Mouse (Mus musculus) left cerebral cortex, adult 8-10 months (tissue): ENCODE measurements at regions not wholly inside any gene's neighbourhood (a gene's known extent, or its start where the extent isn't known, plus 50 kb on each side); places are given as distances from the start of the nearest gene placed in this dataset.

Experiments used
- DNase-seq, 2 experiments: peaks; one replicate each; pipeline ENCODE4 v3.0.0; 2022; ENCODE audit warnings: low spot score in 2 of 2

GRCm38 (mm10) chr13:28583617-28584016 is 326.3 kb downstream of the Gm11361 start:
- no peak for DNase-seq

- DNase-seq = no peak
These were observed 318.0 kb downstream of the Gm11361 start for GRCm38 (mm10) chr13:28575202-28575851.

GRCm38 (mm10) chr13:28573364-28573763 is 316.0 kb downstream of the Gm11361 start:
- DNase-seq = no peak

GRCm38 (mm10) chr13:28572448-28572847 is 315.1 kb downstream of the Gm11361 start:
- DNase-seq = no peak

- no peak for DNase-seq
These were observed 314.4 kb downstream of the Gm11361 start for GRCm38 (mm10) chr13:28571716-28572115.

- DNase-seq = no peak
These were observed 306.3 kb downstream of the Gm11361 start for GRCm38 (mm10) chr13:28563585-28563984.

GRCm38 (mm10) chr13:28560081-28560480 is 302.8 kb downstream of the Gm11361 start:
- DNase-seq = no peak

- DNase-seq = no peak
These were observed 299.8 kb downstream of the Gm11361 start for GRCm38 (mm10) chr13:28557032-28557570.

- DNase-seq = no peak
These were observed 299.1 kb downstream of the Gm11361 start for GRCm38 (mm10) chr13:28556385-28556938.

- no peak for DNase-seq
These were observed 297.0 kb downstream of the Gm11361 start for GRCm38 (mm10) chr13:28554143-28554830.

GRCm38 (mm10) chr13:28552974-28553750 is 295.8 kb downstream of the Gm11361 start:
- no peak for DNase-seq

GRCm38 (mm10) chr13:28551555-28551954 is 294.2 kb downstream of the Gm11361 start:
- no peak for DNase-seq

GRCm38 (mm10) chr13:28545797-28546196 is 288.5 kb downstream of the Gm11361 start:
- no peak for DNase-seq

- DNase-seq = no peak
These were observed 288.0 kb downstream of the Gm11361 start for GRCm38 (mm10) chr13:28545337-28545736.

GRCm38 (mm10) chr13:28544819-28545180 is 287.5 kb downstream of the Gm11361 start:
- DNase-seq = no peak

- no peak for DNase-seq
These were observed 286.9 kb downstream of the Gm11361 start for GRCm38 (mm10) chr13:28544003-28544818.

GRCm38 (mm10) chr13:28541607-28542006 is 284.3 kb downstream of the Gm11361 start:
- no peak for DNase-seq

- DNase-seq = no peak
These were observed 275.8 kb downstream of the Gm11361 start for GRCm38 (mm10) chr13:28533080-28533479.

- DNase-seq = no peak
These were observed 274.9 kb downstream of the Gm11361 start for GRCm38 (mm10) chr13:28532278-28532677.

- no peak for DNase-seq
These were observed 274.2 kb downstream of the Gm11361 start for GRCm38 (mm10) chr13:28531534-28531999.

GRCm38 (mm10) chr13:28530947-28531346 is 273.6 kb downstream of the Gm11361 start:
- DNase-seq = no peak
